Mouse (Mus musculus): ENCODE results near the gene Btk. TPM values are rescaled to one million over a fixed set of nuclear protein-coding genes. Genes with fewer than 3 reads are reported as not detected.
A peak's percentile ranks its signal among the peaks of the same experiment; 100 is the strongest.

Btk gene
- polyA plus RNA-seq, 1 experiment: 0.79 TPM

DNA sequence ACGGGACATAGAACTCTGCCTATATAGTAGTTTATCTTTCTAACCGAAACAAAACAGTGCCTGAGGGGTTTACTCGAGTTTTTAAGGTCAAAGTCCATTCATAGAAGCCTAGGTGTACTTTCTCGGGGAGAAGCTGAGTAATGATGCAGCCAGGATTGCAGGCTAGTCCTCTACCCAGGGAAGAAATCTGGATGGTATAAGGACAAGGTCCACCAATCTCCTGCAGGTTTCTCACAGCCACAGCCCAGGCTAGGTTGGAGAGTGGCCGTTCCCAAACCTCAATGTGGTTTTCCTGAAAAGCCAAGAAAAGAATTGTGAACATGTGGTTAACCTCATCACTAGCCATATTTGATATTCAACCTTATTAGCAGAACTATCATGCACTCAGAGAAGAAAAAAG is 6.5 kb upstream of the Btk start:
- Histone ChIP-seq H3K27ac (replicated peaks; ENCODE audit: low read depth, low read length) (no peak overlapping the region), H3K4me1 (ENCODE audit: control insufficient read depth, insufficient read depth, insufficient read length, low read length) (peaks cover 3% of the 10 kb centered on the region; the same call in 1 of the 2 replicates), H3K4me3 (ENCODE audit: insufficient read depth, low read depth, low read length) (no peak overlapping the region)

DNA sequence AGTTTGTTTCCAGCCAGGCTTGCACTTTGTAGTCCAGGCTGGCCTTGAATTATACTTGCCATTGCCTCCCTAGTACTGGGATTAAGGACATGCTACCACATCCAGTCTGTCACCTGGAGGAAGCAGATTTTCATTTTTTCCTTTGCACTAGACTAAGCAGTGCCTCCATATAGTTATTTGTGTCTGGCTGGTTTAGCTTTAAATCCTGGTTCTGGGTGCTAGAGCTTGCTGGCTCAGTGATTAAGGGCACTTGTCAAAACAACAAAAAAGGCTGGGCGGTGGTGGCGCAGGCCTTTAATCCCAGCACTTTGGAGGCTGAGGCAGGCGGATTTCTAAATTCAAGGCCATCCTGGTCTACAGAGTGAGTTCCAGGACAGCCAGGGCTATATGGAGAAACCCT is 5.6 kb upstream of the Btk start:
- Histone ChIP-seq H3K4me3 (ENCODE audit: insufficient read depth, low read depth, low read length) (no peak overlapping the region), H3K4me1 (ENCODE audit: control insufficient read depth, insufficient read depth, insufficient read length, low read length) (peaks cover 3% of the 10 kb centered on the region; the same call in 1 of the 2 replicates), H3K27ac (replicated peaks; ENCODE audit: low read depth, low read length) (no peak overlapping the region)

- no peak overlapping the region for H3K27ac ChIP-seq (replicated peaks; ENCODE audit: low read depth, low read length)
- no peak overlapping the region for H3K4me3 ChIP-seq (ENCODE audit: insufficient read depth, low read depth, low read length)
Measured at GRCm38 (mm10) chrX:134588261-134588660, 4.9 kb upstream of the Btk start.

GRCm38 (mm10) chrX:134586447-134586846 is 3.1 kb upstream of the Btk start:
- Histone ChIP-seq H3K4me3 (ENCODE audit: insufficient read depth, low read depth, low read length) (peak overlapping the region; percentile 71), H3K4me1 (ENCODE audit: control insufficient read depth, insufficient read depth, insufficient read length, low read length) (peaks cover 3% of the 10 kb centered on the region; the same call in 1 of the 2 replicates), H3K27ac (replicated peaks; ENCODE audit: low read depth, low read length) (no peak overlapping the region)

More at GRCm38 (mm10) chrX:134588261-134588660, 4.9 kb upstream of the Btk start:
- H3K4me1 ChIP-seq (ENCODE audit: control insufficient read depth, insufficient read depth, insufficient read length, low read length): peaks cover 3% of the 10 kb centered on the region; the same call in 1 of the 2 replicates

DNA sequence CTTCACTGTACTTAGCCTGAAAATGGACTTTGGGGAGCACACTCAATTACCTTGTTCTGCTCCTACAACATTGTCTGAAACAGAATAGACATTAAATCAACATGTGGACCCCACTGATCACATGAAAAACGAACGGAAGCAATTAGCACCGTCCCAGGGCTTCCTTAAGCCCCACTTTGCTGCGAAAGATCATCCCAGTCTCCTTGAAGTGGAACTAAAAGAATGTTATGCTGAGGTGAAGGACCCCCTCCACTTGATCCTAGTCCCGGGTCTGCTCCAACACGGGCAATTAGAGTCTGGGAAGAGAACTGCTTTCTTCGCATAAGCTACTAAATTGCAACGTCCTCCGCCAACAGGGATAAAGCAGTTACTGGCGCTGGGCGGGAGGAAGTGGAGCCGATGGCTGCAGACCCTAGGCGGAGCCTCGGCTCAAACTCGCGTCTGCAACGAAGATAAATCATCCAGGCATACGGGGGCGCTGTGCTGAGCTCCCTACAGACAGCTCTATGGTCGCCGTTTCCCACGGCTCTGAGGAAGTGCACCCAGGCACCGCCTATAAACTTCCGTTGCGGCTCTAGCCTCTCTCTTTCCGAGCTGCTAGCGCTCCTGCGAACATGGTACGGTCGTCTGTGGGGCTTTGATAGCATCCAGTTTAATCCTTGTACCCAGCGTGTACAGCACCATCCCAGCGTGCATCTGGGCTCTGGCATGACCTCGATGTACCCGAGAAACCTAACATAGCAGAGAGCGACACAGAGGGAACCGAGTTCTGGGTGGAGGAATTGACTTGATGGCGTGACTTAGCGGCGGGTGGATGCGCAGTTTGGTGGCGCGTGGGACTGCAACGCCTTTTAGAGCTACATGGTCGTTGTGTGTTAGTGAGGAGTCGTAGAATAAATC is 2.0 kb upstream of the Btk start, which contains the start of gene Rpl36a:
Gene Rpl36a, plus strand, starts transcription at position 552 of the 900 bp plus-strand sequence.
- Histone ChIP-seq H3K4me3 (ENCODE audit: insufficient read depth, low read depth, low read length) (peak within 1 kb of the TSS; percentile 71), H3K27ac (replicated peaks; ENCODE audit: low read depth, low read length) (peak within 1 kb of the TSS; percentile 69), H3K4me1 (ENCODE audit: control insufficient read depth, insufficient read depth, insufficient read length, low read length) (peaks cover 3% of the 10 kb centered on the region; the same call in 1 of the 2 replicates)

GRCm38 (mm10) chrX:134582270-134582669 is 1.1 kb downstream of the Btk start:
- H3K4me3 ChIP-seq (ENCODE audit: insufficient read depth, low read depth, low read length): peak overlapping the region; percentile 47
- H3K27ac ChIP-seq (replicated peaks; ENCODE audit: low read depth, low read length): no peak overlapping the region
- H3K4me1 ChIP-seq (ENCODE audit: control insufficient read depth, insufficient read depth, insufficient read length, low read length): peaks cover 3% of the 10 kb centered on the region; the same call in 1 of the 2 replicates

- Histone ChIP-seq H3K4me3 (ENCODE audit: insufficient read depth, low read depth, low read length) (no peak overlapping the region), H3K4me1 (ENCODE audit: control insufficient read depth, insufficient read depth, insufficient read length, low read length) (no peaks in the 10 kb centered on the region), H3K27ac (replicated peaks; ENCODE audit: low read depth, low read length) (no peak overlapping the region)
Measured at GRCm38 (mm10) chrX:134580528-134581305, 2.7 kb downstream of the Btk start.

GRCm38 (mm10) chrX:134577896-134578295 is 5.5 kb downstream of the Btk start:
- Histone ChIP-seq H3K27ac (replicated peaks; ENCODE audit: low read depth, low read length) (no peak overlapping the region), H3K4me3 (ENCODE audit: insufficient read depth, low read depth, low read length) (no peak overlapping the region), H3K4me1 (ENCODE audit: control insufficient read depth, insufficient read depth, insufficient read length, low read length) (no peaks in the 10 kb centered on the region)

DNA sequence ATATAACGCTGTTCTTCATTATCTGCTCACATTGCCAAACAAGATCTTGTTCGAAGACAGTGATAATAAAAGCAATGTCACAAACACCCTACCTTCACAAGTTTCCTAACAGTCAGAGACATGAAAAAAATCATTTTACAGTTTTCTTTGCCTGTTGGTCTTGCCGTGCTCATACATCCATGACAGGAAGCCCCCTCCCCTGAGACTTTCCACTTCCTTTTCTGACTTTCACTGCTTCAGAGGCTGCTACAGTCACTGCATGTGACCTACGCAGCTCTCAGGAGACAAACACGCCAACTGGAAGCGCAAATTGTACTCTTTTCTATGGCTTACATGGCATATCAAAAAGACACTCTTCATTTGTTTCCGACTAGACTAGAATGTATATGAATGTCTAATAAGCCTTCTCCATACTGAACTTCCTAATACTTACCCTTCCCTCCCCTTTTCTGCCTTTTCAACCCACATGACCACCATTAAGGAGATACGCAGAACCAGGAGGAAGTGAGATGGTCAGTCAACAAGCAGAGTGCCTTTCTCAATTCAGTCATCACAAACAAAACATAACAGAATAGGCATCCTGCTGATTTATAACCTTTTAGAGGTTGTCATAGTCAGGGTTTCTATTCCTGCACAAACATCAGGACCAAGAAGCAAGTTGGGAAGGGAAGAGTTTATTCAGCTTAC is 16.7 kb downstream of the Btk start:
- Histone ChIP-seq H3K4me1 (ENCODE audit: control insufficient read depth, insufficient read depth, insufficient read length, low read length) (no peaks in the 10 kb centered on the region), H3K4me3 (ENCODE audit: insufficient read depth, low read depth, low read length) (no peak overlapping the region), H3K27ac (replicated peaks; ENCODE audit: low read depth, low read length) (no peak overlapping the region)

- Histone ChIP-seq H3K4me3 (ENCODE audit: insufficient read depth, low read depth, low read length) (no peak overlapping the region), H3K4me1 (ENCODE audit: control insufficient read depth, insufficient read depth, insufficient read length, low read length) (no peaks in the 10 kb centered on the region), H3K27ac (replicated peaks; ENCODE audit: low read depth, low read length) (no peak overlapping the region)
Measured at GRCm38 (mm10) chrX:134564326-134564725, 19.0 kb downstream of the Btk start.

DNA sequence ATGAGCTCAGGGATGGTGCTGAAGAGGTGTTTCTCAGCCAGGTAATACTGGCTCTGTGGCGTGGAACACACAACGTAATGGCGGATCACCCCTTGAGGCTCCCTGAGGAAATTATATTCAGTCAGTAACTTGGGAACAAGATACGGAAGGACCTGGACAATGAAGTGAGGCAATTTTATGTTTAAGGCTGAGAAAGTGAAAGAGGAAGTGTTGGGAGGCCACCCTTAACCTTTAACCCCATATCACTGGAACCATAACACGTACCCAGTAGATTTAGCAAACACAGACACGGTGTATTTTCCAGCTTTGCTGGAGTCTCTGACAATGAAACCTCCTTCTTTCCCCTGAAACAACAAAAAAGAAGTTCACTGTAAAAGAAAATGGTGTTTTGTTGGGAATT is 28.9 kb downstream of the Btk start:
- H3K4me1 ChIP-seq (ENCODE audit: control insufficient read depth, insufficient read depth, insufficient read length, low read length): no peaks in the 10 kb centered on the region
- no peak overlapping the region for H3K4me3 ChIP-seq (ENCODE audit: insufficient read depth, low read depth, low read length)
- no peak overlapping the region for H3K27ac ChIP-seq (replicated peaks; ENCODE audit: low read depth, low read length)

- Histone ChIP-seq H3K27ac (replicated peaks; ENCODE audit: low read depth, low read length) (no peak overlapping the region), H3K4me3 (ENCODE audit: insufficient read depth, low read depth, low read length) (no peak overlapping the region), H3K4me1 (ENCODE audit: control insufficient read depth, insufficient read depth, insufficient read length, low read length) (no peaks in the 10 kb centered on the region)
Measured at GRCm38 (mm10) chrX:134553326-134553725, 30.0 kb downstream of the Btk start.

- no peak overlapping the region for H3K27ac ChIP-seq (replicated peaks; ENCODE audit: low read depth, low read length)
Measured at GRCm38 (mm10) chrX:134550903-134551302, 32.5 kb downstream of the Btk start.

GRCm38 (mm10) chrX:134547330-134547729 is 36.0 kb downstream of the Btk start:
- Histone ChIP-seq H3K4me1 (ENCODE audit: control insufficient read depth, insufficient read depth, insufficient read length, low read length) (no peaks in the 10 kb centered on the region), H3K4me3 (ENCODE audit: insufficient read depth, low read depth, low read length) (no peak overlapping the region)

More at GRCm38 (mm10) chrX:134550903-134551302, 32.5 kb downstream of the Btk start:
- Histone ChIP-seq H3K4me1 (ENCODE audit: control insufficient read depth, insufficient read depth, insufficient read length, low read length) (no peaks in the 10 kb centered on the region), H3K4me3 (ENCODE audit: insufficient read depth, low read depth, low read length) (no peak overlapping the region)

GRCm38 (mm10) chrX:134541955-134542308 is 41.4 kb downstream of the Btk start:
- peak overlapping the region; percentile 97; the same call in 1 of the 2 replicates for H3K27ac ChIP-seq (replicated peaks; ENCODE audit: low read depth, low read length)
- peak overlapping the region; percentile 94 for H3K4me3 ChIP-seq (ENCODE audit: insufficient read depth, low read depth, low read length)
- H3K4me1 ChIP-seq (ENCODE audit: control insufficient read depth, insufficient read depth, insufficient read length, low read length): no peaks in the 10 kb centered on the region

More at GRCm38 (mm10) chrX:134547330-134547729, 36.0 kb downstream of the Btk start:
- H3K27ac ChIP-seq (replicated peaks; ENCODE audit: low read depth, low read length): no peak overlapping the region

Measured in brown adipose tissue, adult 24 weeks (tissue).